Mouse (Mus musculus) CH12F3 (cell line): ENCODE measurements around the gene Ncbp3.

Experiments used
- in situ Hi-C: fragments of 300-500 bp; cut with MboI; formaldehyde crosslinking; loops from 2 replicates; pipeline ENCODE4 v1.14.3; 2020; ENCODE audit warnings: low sequenced_read_pairs

Gene Ncbp3

DNA sequence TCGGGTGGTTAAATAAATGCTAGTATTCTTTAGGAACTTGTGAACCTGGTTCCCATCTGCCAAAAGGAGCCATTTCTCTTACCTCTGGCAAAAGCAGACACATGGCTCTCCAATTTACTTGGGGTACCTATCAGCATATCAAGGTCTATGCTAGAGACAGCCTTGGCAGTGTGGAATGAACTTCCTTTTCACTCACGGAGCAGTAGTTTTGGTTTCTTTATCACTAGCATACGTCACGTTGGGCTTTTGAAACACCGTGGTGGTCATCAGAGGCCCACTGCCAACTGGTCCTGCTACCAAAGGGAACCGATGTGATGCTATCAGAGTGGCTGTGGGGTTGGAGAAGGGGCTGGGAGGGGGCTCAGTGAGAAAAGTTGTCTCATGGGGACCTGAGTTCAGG, 85.4 kb downstream of the Ncbp3 start:
- in situ Hi-C loops: no loop called here

DNA sequence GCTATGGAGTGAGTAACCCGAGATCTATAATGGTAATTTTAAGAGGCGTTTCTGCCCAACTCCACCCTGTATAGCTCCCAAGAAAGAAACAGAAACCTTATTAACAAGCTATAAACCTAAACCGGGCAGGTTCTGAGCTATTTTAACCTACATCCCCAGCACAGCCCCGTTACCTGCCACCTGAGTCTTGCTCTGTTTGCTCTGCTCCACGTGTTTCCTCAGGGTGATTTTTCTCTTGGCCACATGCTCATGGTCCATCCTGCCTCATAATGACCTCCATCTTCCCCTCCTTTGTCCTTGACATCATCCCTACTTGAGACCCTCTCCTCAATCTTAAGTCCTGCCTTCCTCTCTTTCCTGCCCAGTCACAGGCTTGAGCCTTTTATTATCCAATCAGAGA, 86.6 kb downstream of the Ncbp3 start:
- in situ Hi-C loops: no loop called here

DNA sequence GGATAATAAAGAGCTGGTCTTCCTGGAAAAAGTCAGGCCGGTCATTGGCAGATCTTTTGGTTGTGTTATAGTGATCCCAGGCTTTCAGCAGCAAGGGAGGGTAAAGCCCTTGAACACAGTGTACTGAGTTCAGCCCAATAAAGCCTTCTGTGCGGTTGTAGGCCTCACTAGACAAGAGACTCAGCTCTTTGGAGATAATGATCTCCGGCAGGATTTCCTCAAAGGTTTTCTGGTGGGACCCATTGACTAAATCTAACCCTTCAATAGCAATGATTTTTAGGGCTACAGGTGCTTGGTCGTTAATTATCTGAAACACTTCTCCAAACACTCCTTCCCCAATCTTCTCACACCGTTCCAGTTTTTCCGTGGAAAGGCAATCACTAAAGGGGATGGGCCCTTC, 89.0 kb downstream of the Ncbp3 start:
- in situ Hi-C loops: no loop called here

DNA sequence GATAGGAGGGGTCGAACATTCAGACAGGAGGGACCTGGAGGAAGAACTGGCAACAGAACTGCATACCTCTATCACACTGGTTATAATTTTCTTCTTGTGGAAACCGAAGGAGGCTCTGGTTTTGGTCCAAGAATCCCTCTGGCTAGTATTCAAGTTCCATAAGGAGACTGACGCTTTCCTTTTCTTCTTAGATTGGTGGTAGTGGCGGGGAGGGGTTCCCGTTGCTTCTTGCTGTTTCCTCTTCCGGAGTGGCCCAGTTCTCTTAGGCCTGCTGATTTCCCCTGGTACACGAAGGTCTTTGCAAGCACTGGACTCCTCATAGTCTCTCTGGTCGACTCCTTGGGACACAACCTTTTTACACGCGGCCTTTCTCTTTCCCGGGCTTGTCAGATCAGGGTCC, 89.5 kb downstream of the Ncbp3 start:
- in situ Hi-C loops: no loop called here

DNA sequence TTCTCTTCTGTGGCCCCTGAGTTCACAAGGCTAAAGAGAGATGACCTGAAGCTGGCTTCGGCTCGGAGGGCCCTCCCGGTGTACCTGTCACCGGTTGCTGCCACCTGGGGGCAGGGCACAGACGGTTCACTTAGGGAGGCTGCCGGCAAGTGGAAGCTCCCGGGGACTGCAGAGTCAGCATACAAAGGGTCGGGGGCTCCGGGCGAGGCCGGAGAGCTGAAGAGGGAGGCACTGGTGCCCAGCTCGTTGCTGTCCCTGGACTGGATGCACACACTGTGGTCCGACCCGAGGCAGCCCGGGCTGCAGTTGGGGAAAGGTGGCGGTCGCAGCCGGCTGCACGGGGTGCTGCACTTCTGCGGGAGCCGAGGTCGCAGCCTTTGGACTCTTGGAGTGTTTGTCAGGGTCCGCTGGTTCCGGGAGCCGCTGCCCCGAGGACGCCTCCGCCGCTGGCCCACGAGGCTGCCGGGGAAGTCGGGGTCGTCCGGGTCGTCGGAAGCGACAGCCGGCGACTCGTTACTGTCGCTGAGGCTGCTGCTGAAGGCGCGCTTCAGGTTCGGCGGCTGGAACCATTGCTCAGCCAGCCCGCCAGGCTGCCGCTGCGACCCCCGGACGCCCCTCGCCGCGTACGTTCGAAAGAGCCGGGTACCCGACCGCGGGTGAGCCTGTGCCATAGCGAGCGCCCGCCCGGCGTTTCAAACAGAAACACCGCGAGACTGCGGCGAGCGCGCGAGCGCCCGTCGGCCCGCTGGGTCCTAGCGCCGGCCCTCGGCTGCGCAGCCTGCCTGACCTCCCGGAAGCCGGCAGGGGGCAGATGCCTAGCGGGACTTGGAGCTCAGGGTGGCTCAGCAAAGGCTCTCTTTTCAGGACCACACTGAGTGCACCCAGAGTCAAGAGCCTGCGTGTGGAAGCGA, 90.3 kb downstream of the Ncbp3 start, which contains the start of gene Haspin:
Gene Haspin (minus strand): TSS at position 704 of the 911 bp plus-strand sequence.
- in situ Hi-C loops: no loop called here
